Mouse (Mus musculus) midbrain, embryonic 11.5 days (tissue): ENCODE measurements around the gene Elmo3. TPM values are rescaled to one million over a fixed set of nuclear protein-coding genes. Genes with fewer than 3 reads are reported as not detected.
A peak's percentile ranks its signal among the peaks of the same experiment; 100 is the strongest.

Source experiments
- ATAC-seq: fragments of 200-750 bp; cut with Nextera tagmentation; 2 replicates; pipeline ENCODE4 v1.8.0; 2017; ENCODE audit warnings: moderate TSS enrichment, moderate library complexity; ENCODE audit not compliant: low FRiP score
- DNase-seq: peaks from one replicate; pipeline ENCODE4 v3.0.0; 2015; ENCODE audit warnings: low spot score; ENCODE audit errors: missing footprints
- H3K27ac ChIP-seq: fragments of 300-500 bp; sonication (generic); 2 replicates; pipeline ENCODE4 v1.5.1; 2014; ENCODE audit warnings: low read depth, low read length
- H3K27me3 ChIP-seq: fragments of 300-500 bp; sonication (generic); 2 replicates; pipeline ENCODE4 v1.6.1; 2014; ENCODE audit warnings: mild to moderate bottlenecking, low read length, moderate library complexity, mixed read lengths; ENCODE audit not compliant: control insufficient read depth, insufficient read depth
- H3K36me3 ChIP-seq: fragments of 300-500 bp; sonication (generic); 2 replicates; pipeline ENCODE4 v1.6.1; 2014; ENCODE audit warnings: mild to moderate bottlenecking, low read length, moderate library complexity, mixed read lengths; ENCODE audit not compliant: control insufficient read depth, insufficient read depth
- H3K4me1 ChIP-seq: fragments of 300-500 bp; sonication (generic); 2 replicates; pipeline ENCODE4 v1.6.1; 2014; ENCODE audit warnings: low read length; ENCODE audit not compliant: control insufficient read depth, insufficient read depth
- H3K4me2 ChIP-seq: fragments of 300-500 bp; sonication (generic); 2 replicates; pipeline ENCODE4 v1.6.1; 2014; ENCODE audit warnings: mild to moderate bottlenecking, moderate library complexity
- H3K4me3 ChIP-seq: fragments of 300-500 bp; sonication (generic); 2 replicates; pipeline ENCODE4 v1.5.1; 2014; ENCODE audit warnings: low read depth, low read length
- H3K9ac ChIP-seq: fragments of 300-500 bp; sonication (generic); 2 replicates; pipeline ENCODE4 v1.6.1; 2014; ENCODE audit warnings: low read length
- H3K9me3 ChIP-seq: fragments of 300-500 bp; sonication (generic); 2 replicates; pipeline ENCODE4 v1.6.1; 2016; ENCODE audit warnings: low read length; ENCODE audit not compliant: control insufficient read depth
- WGBS: fragments of 180-500 bp; shearing (Covaris S2); extraction: QIAGEN DNeasy Blood & Tissue Kit; methylation state at CpG from one replicate; pipeline ENCODE4 v1.1.7; 2014; 5-methylcytosine and 5-hydroxymethylcytosine counted together
- polyA plus RNA-seq: library from polyadenylated mRNA; unstranded; fragments of >200 nt; fragmentation: Nextera tagmentation; extraction: Ambion mirVana; gene quantifications from 2 replicates; pipeline ENCODE4 v1.2.1, GENCODE M21; 2014

Gene Elmo3
- polyA plus RNA-seq, result 0.81 and 1.8 TPM in 2 replicates

DNA sequence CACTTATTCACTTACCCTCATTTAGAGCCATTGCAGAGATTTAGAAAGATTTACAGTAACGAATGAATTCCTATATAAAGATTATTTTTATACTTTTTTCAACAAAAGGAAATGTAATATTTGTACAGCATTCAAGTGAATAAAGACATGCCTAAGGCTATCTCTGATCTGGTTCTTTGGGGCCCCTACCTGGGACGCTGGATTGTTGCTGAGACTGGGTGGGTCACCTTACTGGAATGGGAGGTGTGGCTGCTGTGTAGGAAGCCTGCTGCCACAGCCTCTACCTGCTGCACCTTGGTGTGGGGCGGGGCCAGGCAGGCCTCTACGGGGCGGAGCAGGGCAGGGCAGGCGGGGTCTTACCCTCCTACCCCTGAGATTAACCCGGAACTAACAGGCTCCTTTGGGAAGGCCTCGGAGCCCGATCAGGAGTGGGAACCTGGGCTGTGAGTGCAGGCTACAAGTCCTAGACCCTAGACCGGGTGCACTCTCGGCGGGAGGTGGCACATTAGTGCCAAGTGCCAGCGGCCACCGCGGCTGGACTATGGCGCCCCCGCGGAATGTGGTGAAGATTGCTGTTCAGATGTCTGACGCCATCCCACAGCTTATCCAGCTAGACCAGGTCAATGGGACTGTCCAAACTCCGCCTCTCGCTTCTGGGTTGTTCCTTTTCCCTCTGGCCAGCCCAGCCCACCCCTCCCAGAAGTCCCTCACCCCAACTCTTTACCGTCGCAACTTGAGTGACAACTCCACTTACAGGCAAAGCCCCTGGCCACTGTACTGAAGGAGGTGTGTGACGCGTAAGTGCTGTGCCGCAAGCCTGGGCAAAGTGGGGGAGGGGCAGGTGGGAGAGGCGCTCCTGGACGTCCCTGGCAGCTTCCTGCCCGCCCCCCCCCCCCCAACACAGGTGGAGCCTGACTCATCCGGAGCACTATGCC, at the start of gene Elmo3:
Gene Elmo3, plus strand, starts transcription at position 391 of the 935 bp plus-strand sequence.
- H3K4me1 ChIP-seq, result peaks cover 8% of the 10 kb centered on the region
- ATAC-seq, result peak; percentile 65
- DNase-seq, result peak; percentile 91
- H3K9ac ChIP-seq, result no peak within 1 kb of the TSS
- peaks cover 21% of the 10 kb centered on the region for H3K36me3 ChIP-seq
- WGBS, result 9% methylated on average over 28 of the region's 30 CpGs
- H3K4me2 ChIP-seq, result peak within 1 kb of the TSS; percentile 14
- H3K27ac ChIP-seq, result 0 out of 2 replicates have a peak within 1 kb of the TSS, but pooled peaks have one; percentile 20
- no peaks in the 10 kb centered on the region for H3K9me3 ChIP-seq
- H3K27me3 ChIP-seq, result no peaks in the 10 kb centered on the region
- no peak within 1 kb of the TSS; the same call in 1 of the 2 replicates for H3K4me3 ChIP-seq

DNA sequence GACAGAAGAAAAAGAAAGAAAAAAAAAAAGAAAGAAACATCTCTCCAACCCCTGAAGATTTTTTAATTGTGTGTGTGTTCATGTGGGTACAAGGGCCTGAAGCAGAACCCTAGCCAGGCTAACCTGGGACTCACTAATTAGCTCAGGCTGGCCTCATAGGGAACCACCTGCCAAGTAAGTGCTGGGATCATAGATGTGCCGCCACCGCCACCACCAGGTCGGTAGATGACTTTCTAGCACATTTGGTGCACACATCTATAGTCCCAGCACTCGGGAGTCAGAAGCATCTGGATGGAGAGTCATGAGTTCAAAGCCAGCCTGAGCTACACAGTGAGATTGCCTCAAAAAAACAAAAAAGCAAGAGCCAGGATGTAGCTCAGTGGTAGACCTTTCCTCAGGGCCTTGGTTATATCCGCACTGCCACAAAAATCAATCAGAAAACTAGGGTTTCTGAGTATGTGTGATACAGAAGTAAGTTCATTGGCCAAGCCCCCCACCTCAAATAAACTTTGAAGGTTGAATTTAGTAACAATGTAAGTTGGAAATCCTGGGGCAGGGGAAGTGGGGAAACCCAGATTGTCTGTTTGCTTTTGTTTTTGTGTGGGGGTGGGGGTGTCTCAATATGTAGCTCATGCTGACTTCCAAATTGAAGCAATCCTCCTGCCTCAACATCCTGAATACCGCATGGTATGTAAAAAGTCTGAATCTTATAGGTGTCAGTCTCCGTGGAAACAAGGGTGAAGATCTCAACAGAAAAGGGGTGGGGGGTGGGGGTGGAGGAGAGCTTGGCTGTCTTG, 47.9 kb upstream of the Elmo3 start:
- Histone ChIP-seq H3K4me1 (peaks cover 20% of the 10 kb centered on the region), H3K9ac (no peak overlapping the region), H3K4me2 (no peak overlapping the region), H3K36me3 (no peaks in the 10 kb centered on the region), H3K27me3 (peaks cover 54% of the 10 kb centered on the region), H3K4me3 (no peak overlapping the region), H3K9me3 (no peaks in the 10 kb centered on the region), H3K27ac (no peak overlapping the region)
- peak; percentile 57 for DNase-seq
- 61% methylated on average over 7 of the region's 7 CpGs for WGBS
- no peak for ATAC-seq

DNA sequence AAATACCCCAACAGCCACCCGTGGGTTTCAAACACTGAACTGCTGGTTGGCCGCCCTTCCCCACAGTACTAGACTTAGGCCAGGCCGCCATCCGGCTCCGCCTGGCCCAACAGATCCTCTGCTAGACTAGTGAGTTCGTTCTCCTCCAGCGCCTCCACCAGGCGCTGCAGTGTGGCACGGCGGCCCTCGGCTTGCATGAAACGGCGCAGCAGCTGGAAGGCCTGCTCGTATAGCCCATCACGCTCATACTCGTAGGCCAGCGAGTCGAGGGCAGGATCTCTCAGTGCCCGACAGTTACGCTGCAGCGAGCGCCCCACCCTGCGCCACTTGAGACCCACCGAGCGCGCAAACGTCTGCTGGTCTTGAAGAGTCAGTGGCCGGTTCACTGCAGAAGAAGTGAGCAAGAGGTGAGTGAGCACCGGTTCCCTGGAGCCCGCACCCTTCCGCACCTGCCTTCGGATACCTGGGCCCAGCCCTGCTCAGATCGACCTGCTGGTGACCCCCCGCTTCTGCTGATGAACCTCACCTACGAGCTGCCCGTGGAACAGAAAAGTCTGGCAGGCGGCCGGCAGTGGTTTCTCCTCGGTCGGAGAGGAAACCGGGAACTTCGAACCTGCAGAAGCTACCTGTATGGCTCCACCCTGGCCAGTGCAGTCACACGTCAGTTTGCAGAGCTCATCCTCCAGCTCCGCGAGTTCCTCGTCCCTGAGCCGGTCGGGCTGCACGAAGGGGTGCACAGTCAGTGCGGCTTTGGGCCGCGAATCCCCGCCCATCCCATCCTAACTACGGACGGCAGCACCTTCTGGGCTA, 46.3 kb upstream of the Elmo3 start:
- Histone ChIP-seq H3K4me2 (peak overlapping the region; percentile 67), H3K9ac (peak overlapping the region; percentile 24; the same call in 1 of the 2 replicates), H3K36me3 (no peaks in the 10 kb centered on the region), H3K27ac (no peak overlapping the region), H3K4me1 (peaks cover 20% of the 10 kb centered on the region), H3K9me3 (no peaks in the 10 kb centered on the region; the same call in 1 of the 2 replicates), H3K27me3 (peaks cover 67% of the 10 kb centered on the region), H3K4me3 (peak overlapping the region; percentile 38)
- peak; percentile 96 for DNase-seq
- 2% methylated on average over 55 of the region's 55 CpGs for WGBS
- ATAC-seq, result peak; percentile 54

DNA sequence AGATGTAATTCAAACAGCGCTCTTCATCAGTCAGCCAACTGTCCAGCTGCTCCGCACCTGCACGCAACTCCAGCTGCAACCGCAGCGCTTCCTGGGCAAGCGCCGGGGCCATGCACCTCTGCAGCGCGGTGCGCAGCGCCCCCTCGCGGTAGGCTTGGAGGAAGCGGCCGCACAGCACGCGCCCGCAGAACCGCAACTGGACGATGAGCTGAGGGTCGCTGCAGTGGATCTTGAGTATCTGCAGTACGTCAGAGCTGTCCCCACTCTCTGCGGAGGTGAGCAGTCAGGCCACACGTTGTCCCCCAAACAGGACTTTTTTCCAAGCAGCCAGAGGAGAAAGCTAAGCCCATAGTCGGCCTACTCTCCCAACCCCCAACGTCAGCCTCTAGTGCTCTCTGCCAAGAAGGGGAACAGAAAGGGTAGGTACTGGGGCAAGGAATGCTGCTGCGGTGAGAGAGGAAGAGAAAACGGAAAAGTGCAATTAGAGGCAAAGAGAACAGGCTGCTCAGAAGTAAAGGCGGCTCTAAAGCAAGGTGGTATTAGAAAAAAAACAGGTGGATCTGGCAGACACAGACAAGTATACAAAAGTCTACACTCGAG, 45.6 kb upstream of the Elmo3 start:
- Histone ChIP-seq H3K4me1 (peaks cover 17% of the 10 kb centered on the region), H3K4me2 (peak overlapping the region; percentile 67), H3K4me3 (peak overlapping the region; percentile 38), H3K27ac (no peak overlapping the region), H3K9ac (peak overlapping the region; percentile 24; the same call in 1 of the 2 replicates), H3K36me3 (no peaks in the 10 kb centered on the region), H3K9me3 (no peaks in the 10 kb centered on the region; the same call in 1 of the 2 replicates), H3K27me3 (peaks cover 74% of the 10 kb centered on the region)
- peak; percentile 62 for ATAC-seq
- peak; percentile 98 for DNase-seq
- WGBS, result 4% methylated on average over 30 of the region's 30 CpGs

DNA sequence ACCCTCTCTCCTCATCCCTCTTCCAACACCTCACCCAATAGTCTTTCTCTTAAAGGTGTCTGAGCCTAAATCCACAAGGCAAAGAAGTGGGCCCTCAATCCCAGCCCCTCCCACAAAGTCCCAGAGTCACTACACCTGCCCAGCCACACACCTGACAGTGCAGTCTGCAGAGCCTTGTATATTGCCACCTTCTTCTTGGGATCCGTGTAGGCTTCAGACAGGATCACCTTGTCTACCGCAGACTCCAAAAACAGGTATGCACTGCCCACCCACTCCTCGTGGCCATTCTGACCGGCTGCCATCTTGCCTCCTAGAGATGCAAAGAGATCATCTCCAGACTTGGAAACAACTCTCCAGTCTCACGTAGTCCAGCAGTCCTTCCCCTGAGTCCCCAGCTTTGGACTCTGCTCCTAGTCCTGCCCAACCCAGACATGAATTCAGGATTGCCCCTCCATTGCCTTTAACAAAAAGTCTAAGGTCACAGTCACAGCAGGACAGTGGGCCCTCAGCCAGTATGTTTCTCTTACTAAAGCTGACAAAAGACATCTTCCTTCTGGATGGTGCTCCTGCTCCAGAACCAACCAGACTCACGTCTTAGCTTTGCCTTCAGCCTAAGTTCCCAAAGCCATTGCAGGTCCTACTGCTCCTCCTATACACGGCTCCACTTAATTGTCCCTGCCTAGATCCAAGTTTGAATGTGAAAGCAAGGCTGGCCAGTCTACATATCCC, 44.9 kb upstream of the Elmo3 start:
- 59% methylated on average over 7 of the region's 7 CpGs for WGBS
- Histone ChIP-seq H3K27ac (no peak overlapping the region), H3K27me3 (peaks cover 80% of the 10 kb centered on the region), H3K4me3 (no peak overlapping the region), H3K9ac (no peak overlapping the region), H3K4me2 (no peak overlapping the region), H3K36me3 (no peaks in the 10 kb centered on the region), H3K9me3 (no peaks in the 10 kb centered on the region; the same call in 1 of the 2 replicates), H3K4me1 (peaks cover 15% of the 10 kb centered on the region)
- DNase-seq (peak; percentile 77), ATAC-seq (no peak)

DNA sequence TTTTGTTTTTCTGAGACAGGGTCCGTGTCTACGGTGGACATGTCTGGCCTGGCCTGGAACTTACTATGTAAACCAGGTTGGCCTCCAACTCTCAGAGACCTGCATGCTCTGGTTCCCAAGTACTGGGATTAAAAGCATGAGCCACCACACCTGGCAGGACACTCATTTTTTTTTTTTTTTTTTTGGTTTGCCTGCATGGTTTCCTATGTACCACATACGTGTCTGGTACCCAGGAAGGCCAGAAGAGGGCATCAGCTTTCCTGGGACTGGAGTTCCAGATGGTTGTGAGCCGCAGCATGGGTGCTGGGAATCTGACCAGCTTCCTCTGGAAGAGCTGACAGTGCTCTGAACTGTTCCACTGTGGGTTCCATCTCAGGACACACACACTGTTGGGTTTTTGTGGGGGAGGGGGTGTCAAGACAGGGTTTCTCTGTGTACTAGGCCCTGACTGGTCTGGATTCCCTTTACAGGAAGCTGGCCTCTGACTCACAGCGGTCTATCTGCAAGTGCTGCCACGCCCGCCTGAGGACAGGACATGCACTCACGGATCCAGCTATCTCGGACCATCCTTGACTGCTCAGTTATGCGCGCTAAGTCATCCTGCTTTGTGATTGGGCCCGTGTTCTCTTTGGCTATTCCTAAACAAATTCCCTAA, 43.9 kb upstream of the Elmo3 start:
- H3K27me3 ChIP-seq, result peaks cover 81% of the 10 kb centered on the region
- DNase-seq (peak; percentile 53), ATAC-seq (no peak)
- no peaks in the 10 kb centered on the region; the same call in 1 of the 2 replicates for H3K9me3 ChIP-seq
- H3K4me1 ChIP-seq, result peaks cover 15% of the 10 kb centered on the region
- H3K4me3 ChIP-seq, result no peak overlapping the region
- no peak overlapping the region for H3K9ac ChIP-seq
- H3K4me2 ChIP-seq, result no peak overlapping the region
- H3K27ac ChIP-seq, result no peak overlapping the region
- no peaks in the 10 kb centered on the region for H3K36me3 ChIP-seq
- 88% methylated on average over 12 of the region's 12 CpGs for WGBS

DNA sequence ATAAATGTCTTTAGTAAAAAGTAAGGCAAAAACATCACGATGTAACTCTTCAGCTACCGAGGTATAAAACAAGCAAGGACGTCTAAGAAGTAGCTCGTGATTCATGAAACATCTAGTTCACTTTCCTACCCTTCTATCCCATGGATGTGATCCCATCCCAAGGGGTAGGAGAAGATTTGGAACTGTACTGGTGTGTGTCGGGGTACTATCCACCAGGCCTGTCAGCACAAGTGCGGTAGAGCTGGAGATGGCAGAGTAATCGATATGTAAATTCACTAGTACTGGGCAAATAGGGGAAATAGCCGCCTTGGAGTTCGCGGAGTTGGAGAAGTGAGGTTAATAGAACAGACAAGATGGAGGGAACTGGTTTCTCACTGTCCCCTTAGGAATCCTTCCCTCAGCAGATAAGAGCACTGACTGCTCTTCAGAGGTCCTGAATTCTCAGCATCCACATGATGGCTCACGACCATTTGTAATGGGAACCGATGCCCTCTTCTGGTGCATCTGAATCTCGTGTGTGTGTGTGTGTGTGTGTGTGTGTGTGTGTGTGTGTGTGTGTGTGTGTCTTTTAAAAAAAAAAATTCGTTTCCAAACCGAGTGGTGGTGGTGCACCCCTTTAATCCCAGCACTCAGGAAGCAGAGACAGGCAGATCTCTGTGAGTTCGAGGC, 42.0 kb upstream of the Elmo3 start:
- 38% methylated on average over 16 of the region's 16 CpGs for WGBS
- H3K36me3 ChIP-seq, result no peaks in the 10 kb centered on the region
- ATAC-seq, result no peak
- no peak overlapping the region for H3K27ac ChIP-seq
- peaks cover 86% of the 10 kb centered on the region for H3K27me3 ChIP-seq
- H3K9me3 ChIP-seq, result no peaks in the 10 kb centered on the region; the same call in 1 of the 2 replicates
- peaks cover 18% of the 10 kb centered on the region for H3K4me1 ChIP-seq
- H3K4me3 ChIP-seq, result no peak overlapping the region
- H3K9ac ChIP-seq, result no peak overlapping the region
- DNase-seq, result peak; percentile 83
- no peak overlapping the region for H3K4me2 ChIP-seq
